Mouse (Mus musculus) right cerebral cortex, postnatal 4 days (tissue): ENCODE results near the gene Cfap73.
A peak's percentile ranks its signal among the peaks of the same experiment; 100 is the strongest.

Experiments used
- DNase-seq: peaks from one replicate; pipeline ENCODE4 v3.0.0-alpha.2; 2022

The Cfap73 gene

GRCm38 (mm10) chr5:120579898-120580626 lies 54.0 kb downstream of the Cfap73 start:
- DNase-seq, result no peak

DNA sequence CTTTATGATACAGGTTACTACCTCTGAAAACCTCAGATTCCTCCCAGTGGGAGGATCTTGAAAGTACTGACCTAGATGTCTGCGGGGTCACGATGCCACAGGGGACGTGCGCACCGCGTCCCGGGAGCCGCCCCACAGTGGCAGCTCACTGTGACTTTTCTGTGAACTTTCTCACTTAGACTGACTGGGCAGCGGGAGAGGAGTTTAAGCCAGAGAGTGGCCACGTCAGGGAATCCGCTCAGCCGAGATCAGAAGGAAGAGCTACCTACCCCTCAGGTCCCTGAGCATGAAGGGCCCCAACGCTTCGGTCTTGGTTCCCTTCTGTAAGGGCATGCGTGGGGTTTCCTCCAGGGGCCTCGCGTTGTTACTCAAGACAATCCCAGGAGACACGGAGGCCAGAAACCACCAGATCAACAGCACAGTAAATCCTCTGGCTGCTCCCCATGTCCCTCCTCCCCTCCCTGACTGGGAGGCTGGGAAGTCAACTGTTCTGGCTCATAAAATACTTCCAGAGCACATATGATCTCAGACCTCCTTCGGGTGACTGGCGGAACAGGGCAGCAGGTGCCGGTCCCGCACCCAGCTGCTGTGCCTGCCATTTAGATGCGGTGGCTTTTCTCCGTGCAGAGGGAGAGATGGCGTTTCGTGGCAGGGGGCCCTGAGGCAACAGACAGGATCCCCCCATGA lies 54.7 kb downstream of the Cfap73 start:
- DNase-seq, result no peak

DNA sequence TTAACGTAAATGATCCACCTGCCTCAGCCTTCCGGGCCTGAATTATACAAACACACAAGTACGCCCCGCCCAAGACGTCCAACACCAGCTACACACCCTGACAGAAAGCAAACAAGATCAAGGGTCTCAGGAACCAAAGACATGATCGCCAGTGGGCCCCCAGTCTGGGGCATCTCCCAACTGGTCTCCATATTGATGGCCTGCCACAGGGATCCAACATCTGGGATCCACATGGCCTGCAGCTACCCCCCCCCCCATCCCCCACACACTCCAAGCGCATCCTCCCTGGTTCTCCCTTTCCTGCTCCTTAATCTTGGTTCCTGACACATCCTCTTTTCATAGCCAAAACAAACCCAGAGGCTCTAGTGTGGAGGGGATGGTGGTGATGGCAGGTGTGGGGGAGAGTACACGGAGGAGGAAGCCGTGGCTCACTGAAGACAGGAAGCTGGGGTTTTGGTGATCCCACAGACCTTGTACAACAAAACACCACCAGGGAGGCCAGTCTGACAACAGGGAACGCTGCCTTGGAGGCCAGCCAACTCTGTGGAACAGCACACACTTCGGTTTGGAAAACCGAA lies 55.4 kb downstream of the Cfap73 start:
- DNase-seq, result peak; percentile 58
